Mouse (Mus musculus): Measurements from ENCODE around the gene Usp36.

Gene Usp36

GRCm38 (mm10) chr11:118242506-118242905 lies 47.5 kb downstream of the Usp36 start:
- H3K27me3 ChIP-seq (ENCODE audit: insufficient read depth, low read length) = peaks cover 19% of the 10 kb centered on the region
- TF ChIP-seq NANOG (IDR thresholded peaks at IDR 0.05; ENCODE audit: borderline replicate concordance, low read length) = no peak
- no peak for TF ChIP-seq CTCF (conservative IDR thresholded peaks at IDR 0.05; ENCODE audit: low read length)
- no peak for TF ChIP-seq POU5F1 (IDR thresholded peaks at IDR 0.05; ENCODE audit: borderline replicate concordance, low read length)

GRCm38 (mm10) chr11:118240388-118240787 lies 49.7 kb downstream of the Usp36 start:
- Histone ChIP-seq H3K4me3 (replicated peaks; ENCODE audit: low read length) (no peak overlapping the region), H3K9me3 (ENCODE audit: low read length) (no peaks in the 10 kb centered on the region), H3K36me3 (ENCODE audit: insufficient read depth, low read length) (no peaks in the 10 kb centered on the region), H3K27me3 (ENCODE audit: insufficient read depth, low read length) (no peaks in the 10 kb centered on the region), H3K4me1 (replicated peaks; ENCODE audit: low read depth, low read length) (peaks cover 20% of the 10 kb centered on the region)
- TF ChIP-seq CTCF (conservative IDR thresholded peaks at IDR 0.05; ENCODE audit: low read length) (no peak), NANOG (IDR thresholded peaks at IDR 0.05; ENCODE audit: borderline replicate concordance, low read length) (no peak), POU5F1 (IDR thresholded peaks at IDR 0.05; ENCODE audit: borderline replicate concordance, low read length) (no peak)

More at GRCm38 (mm10) chr11:118242506-118242905, 47.5 kb downstream of the Usp36 start:
- Histone ChIP-seq H3K4me1 (replicated peaks; ENCODE audit: low read depth, low read length) (peaks cover 30% of the 10 kb centered on the region), H3K4me3 (replicated peaks; ENCODE audit: low read length) (no peak overlapping the region), H3K9me3 (ENCODE audit: low read length) (no peaks in the 10 kb centered on the region), H3K36me3 (ENCODE audit: insufficient read depth, low read length) (no peaks in the 10 kb centered on the region)

GRCm38 (mm10) chr11:118239281-118240198 lies 50.5 kb downstream of the Usp36 start:
- H3K27me3 ChIP-seq (ENCODE audit: insufficient read depth, low read length) = no peaks in the 10 kb centered on the region
- H3K4me1 ChIP-seq (replicated peaks; ENCODE audit: low read depth, low read length) = peaks cover 20% of the 10 kb centered on the region
- no peaks in the 10 kb centered on the region for H3K36me3 ChIP-seq (ENCODE audit: insufficient read depth, low read length)
- TF ChIP-seq NANOG (IDR thresholded peaks at IDR 0.05; ENCODE audit: borderline replicate concordance, low read length) (no peak), CTCF (conservative IDR thresholded peaks at IDR 0.05; ENCODE audit: low read length) (no peak), POU5F1 (IDR thresholded peaks at IDR 0.05; ENCODE audit: borderline replicate concordance, low read length) (no peak)
- H3K9me3 ChIP-seq (ENCODE audit: low read length) = no peaks in the 10 kb centered on the region
- no peak overlapping the region for H3K4me3 ChIP-seq (replicated peaks; ENCODE audit: low read length)

GRCm38 (mm10) chr11:118236520-118237190 lies 53.4 kb downstream of the Usp36 start:
- Histone ChIP-seq H3K4me3 (replicated peaks; ENCODE audit: low read length) (no peak overlapping the region), H3K9me3 (ENCODE audit: low read length) (no peaks in the 10 kb centered on the region), H3K27me3 (ENCODE audit: insufficient read depth, low read length) (no peaks in the 10 kb centered on the region), H3K4me1 (replicated peaks; ENCODE audit: low read depth, low read length) (peaks cover 20% of the 10 kb centered on the region), H3K36me3 (ENCODE audit: insufficient read depth, low read length) (no peaks in the 10 kb centered on the region)
- TF ChIP-seq NANOG (IDR thresholded peaks at IDR 0.05; ENCODE audit: borderline replicate concordance, low read length) (no peak), POU5F1 (IDR thresholded peaks at IDR 0.05; ENCODE audit: borderline replicate concordance, low read length) (no peak), CTCF (conservative IDR thresholded peaks at IDR 0.05; ENCODE audit: low read length) (no peak)

GRCm38 (mm10) chr11:118234929-118235328 lies 55.1 kb downstream of the Usp36 start:
- TF ChIP-seq CTCF (conservative IDR thresholded peaks at IDR 0.05; ENCODE audit: low read length) (no peak), POU5F1 (IDR thresholded peaks at IDR 0.05; ENCODE audit: borderline replicate concordance, low read length) (no peak), NANOG (IDR thresholded peaks at IDR 0.05; ENCODE audit: borderline replicate concordance, low read length) (no peak)
- Histone ChIP-seq H3K9me3 (ENCODE audit: low read length) (0 out of 2 replicates have a peak, but pooled peaks cover 7% of the 10 kb centered on the region), H3K27me3 (ENCODE audit: insufficient read depth, low read length) (no peaks in the 10 kb centered on the region), H3K4me3 (replicated peaks; ENCODE audit: low read length) (no peak overlapping the region), H3K4me1 (replicated peaks; ENCODE audit: low read depth, low read length) (peaks cover 10% of the 10 kb centered on the region; the same call in 1 of the 2 replicates), H3K36me3 (ENCODE audit: insufficient read depth, low read length) (no peaks in the 10 kb centered on the region)

- Histone ChIP-seq H3K9me3 (ENCODE audit: low read length) (0 out of 2 replicates have a peak, but pooled peaks cover 7% of the 10 kb centered on the region), H3K36me3 (ENCODE audit: insufficient read depth, low read length) (no peaks in the 10 kb centered on the region), H3K27me3 (ENCODE audit: insufficient read depth, low read length) (no peaks in the 10 kb centered on the region), H3K4me1 (replicated peaks; ENCODE audit: low read depth, low read length) (peaks cover 7% of the 10 kb centered on the region; the same call in 1 of the 2 replicates), H3K4me3 (replicated peaks; ENCODE audit: low read length) (no peak overlapping the region)
- no peak for TF ChIP-seq NANOG (IDR thresholded peaks at IDR 0.05; ENCODE audit: borderline replicate concordance, low read length)
- no peak for TF ChIP-seq CTCF (conservative IDR thresholded peaks at IDR 0.05; ENCODE audit: low read length)
- TF ChIP-seq POU5F1 (IDR thresholded peaks at IDR 0.05; ENCODE audit: borderline replicate concordance, low read length) = no peak
These were observed 55.5 kb downstream of the Usp36 start for GRCm38 (mm10) chr11:118234500-118234899.

GRCm38 (mm10) chr11:118233924-118234323 lies 56.1 kb downstream of the Usp36 start:
- H3K36me3 ChIP-seq (ENCODE audit: insufficient read depth, low read length) = no peaks in the 10 kb centered on the region
- no peaks in the 10 kb centered on the region for H3K27me3 ChIP-seq (ENCODE audit: insufficient read depth, low read length)
- H3K9me3 ChIP-seq (ENCODE audit: low read length) = 0 out of 2 replicates have a peak, but pooled peaks cover 7% of the 10 kb centered on the region
- TF ChIP-seq NANOG (IDR thresholded peaks at IDR 0.05; ENCODE audit: borderline replicate concordance, low read length) (no peak), CTCF (conservative IDR thresholded peaks at IDR 0.05; ENCODE audit: low read length) (no peak), POU5F1 (IDR thresholded peaks at IDR 0.05; ENCODE audit: borderline replicate concordance, low read length) (no peak)
- peaks cover 3% of the 10 kb centered on the region; the same call in 1 of the 2 replicates for H3K4me1 ChIP-seq (replicated peaks; ENCODE audit: low read depth, low read length)
- H3K4me3 ChIP-seq (replicated peaks; ENCODE audit: low read length) = no peak overlapping the region

- Histone ChIP-seq H3K9me3 (ENCODE audit: low read length) (0 out of 2 replicates have a peak, but pooled peaks cover 7% of the 10 kb centered on the region), H3K4me3 (replicated peaks; ENCODE audit: low read length) (no peak overlapping the region), H3K4me1 (replicated peaks; ENCODE audit: low read depth, low read length) (peaks cover 3% of the 10 kb centered on the region; the same call in 1 of the 2 replicates), H3K36me3 (ENCODE audit: insufficient read depth, low read length) (no peaks in the 10 kb centered on the region), H3K27me3 (ENCODE audit: insufficient read depth, low read length) (no peaks in the 10 kb centered on the region)
- TF ChIP-seq POU5F1 (IDR thresholded peaks at IDR 0.05; ENCODE audit: borderline replicate concordance, low read length) (no peak), NANOG (IDR thresholded peaks at IDR 0.05; ENCODE audit: borderline replicate concordance, low read length) (no peak)
These were observed 57.7 kb downstream of the Usp36 start for GRCm38 (mm10) chr11:118232314-118232831.

Data from E14TG2a.4 (cell line).